Comparison of ENCODE assay signal across 24 mouse cellular contexts in the genomic region with DNA sequence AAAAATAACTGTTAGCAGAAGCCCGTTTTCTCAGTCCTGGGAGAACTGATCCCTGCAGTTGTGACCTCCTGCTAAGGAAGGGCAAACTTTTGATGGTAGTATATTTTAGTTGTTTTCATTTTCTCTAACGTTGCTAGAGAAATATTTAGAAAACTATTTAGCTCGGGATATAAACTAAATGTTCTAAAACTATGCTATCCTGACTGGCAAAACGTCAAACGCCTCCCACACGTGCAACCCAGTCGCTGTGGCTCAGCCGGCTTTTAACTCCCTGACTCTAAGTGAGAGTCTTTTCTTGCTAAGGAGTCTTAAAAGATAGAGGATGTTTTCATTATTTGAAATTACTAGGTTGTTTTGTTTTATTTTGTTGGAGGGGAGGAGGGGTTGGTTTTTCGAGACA. TPM values are rescaled to one million over a fixed set of nuclear protein-coding genes. Genes with fewer than 3 reads are reported as not detected.
A peak's percentile ranks its signal among the peaks of the same experiment; 100 is the strongest.
DNase-seq lines count a peak whose midpoint lies in the region; TF ChIP-seq lines count a peak whose summit lies in the region.
"Had no signal": no experiment of that assay in that cellular context is flagged by ENCODE, and none has a peak within 500 bp of the region (broad histone marks: within the 10 kb centered on the region; RNA-seq: fewer than 3 reads in every experiment).

No protein-coding gene starts in this region.

- DNase-seq in layer of hippocampus, adult 2 months (ENCODE audit: low spot score in 2 of 2) = no peak
- no peak for DNase-seq in layer of hippocampus, adult 8-10 months (ENCODE audit: low spot score in 2 of 2)
- DNase-seq in right cerebral cortex, adult 18-20 months = peak; percentile 33
- no peak for DNase-seq in right cerebral cortex, postnatal 10 days (ENCODE audit: low spot score in 2 of 2)
- DNase-seq in induced T-regulatory cell, adult 2 months (ENCODE audit: low read depth) = peak; percentile 66
- DNase-seq in naive thymus-derived CD4-positive, alpha-beta T cell, adult 2 months (ENCODE audit: low read depth) = peak; percentile 44
- DNase-seq in thymus, postnatal 0 days (ENCODE audit: low spot score) = no peak
- DNase-seq: adrenal gland, postnatal 14 days; cerebellum, adult 8-10 months; cerebellum, postnatal 36 days; embryo, embryonic 11 days; gastrocnemius, postnatal 36 days; heart, postnatal 14 days; midbrain, embryonic 14.5 days; thymus, adult 2 months had no signal

- no peak for TF ChIP-seq CTCF in layer of hippocampus, adult 2 months (conservative IDR thresholded peaks at IDR 0.05)

- 0 out of 2 replicates have a peak overlapping the region, but pooled peaks have one; percentile 6 for H3K27ac ChIP-seq in layer of hippocampus, adult 2 months
- H3K27ac ChIP-seq: embryonic facial prominence, embryonic 13.5 days; forebrain, embryonic 12.5 days; heart, adult 2 months; heart, embryonic 13.5 days; hindbrain, postnatal 0 days; neural tube, embryonic 13.5 days had no signal

- no peak overlapping the region for H3K4me3 ChIP-seq in layer of hippocampus, adult 2 months
- H3K4me3 ChIP-seq: embryonic facial prominence, embryonic 13.5 days; forebrain, embryonic 12.5 days; heart, adult 2 months; heart, embryonic 13.5 days; neural tube, embryonic 13.5 days had no signal

RNA-seq across cellular contexts. Expression of a gene that starts 38.0 kb away (rescaled TPM):
- 1 to 10 TPM; 5.9 to 6.1 TPM for total RNA-seq in layer of hippocampus, adult 2 months (2021)
- 1 to 10 TPM; 6.6 to 9.4 (median 8.1) TPM for total RNA-seq in layer of hippocampus, adult 8-10 months (2022)
- polyA plus RNA-seq in thymus, postnatal 0 days (2015; fragmentation: Nextera tagmentation; extraction: Ambion mirVana) = 4.1 and 4.2 TPM in 2 replicates

RNA-seq across cellular contexts. Expression of a gene that starts 43.9 kb away (rescaled TPM):
- total RNA-seq in layer of hippocampus, adult 2 months (2021) = 1 to 10 TPM; 2.8 to 3.1 TPM
- 1 to 10 TPM; 2.9 to 5.3 (median 3.6) TPM for total RNA-seq in layer of hippocampus, adult 8-10 months (2022)
- 1.0 and 1.1 TPM in 2 replicates for polyA plus RNA-seq in thymus, postnatal 0 days (2015; fragmentation: Nextera tagmentation; extraction: Ambion mirVana)
- total RNA-seq: megakaryocyte-erythroid progenitor cell, adult 5-6 weeks had no signal
- polyA plus RNA-seq: C2C12; erythroblast, embryonic 14.5 days had no signal

Comparison
In these comparisons a context has a peak if more than half of its experiments do, and no peak if none do; other contexts are left out.
1. DNase-seq: peak in right cerebral cortex, adult 18-20 months (single experiment), induced T-regulatory cell, adult 2 months (single experiment) and naive thymus-derived CD4-positive, alpha-beta T cell, adult 2 months (single experiment); none in layer of hippocampus, adult 2 months (0 of 2), layer of hippocampus, adult 8-10 months (0 of 2), right cerebral cortex, postnatal 10 days (0 of 2) and thymus, postnatal 0 days (single experiment).